Mouse (Mus musculus) kidney, embryonic 16.5 days (tissue): ENCODE measurements around the gene Tmem114. TPM values are rescaled to one million over a fixed set of nuclear protein-coding genes. Genes with fewer than 3 reads are reported as not detected.

Source experiments
- ATAC-seq: fragments of 200-750 bp; cut with Nextera tagmentation; 2 replicates; pipeline ENCODE4 v1.8.0; 2017; ENCODE audit warnings: moderate TSS enrichment; ENCODE audit not compliant: low FRiP score, low TSS enrichment
- H3K27ac ChIP-seq: fragments of 300-500 bp; sonication (generic); 2 replicates; pipeline ENCODE4 v1.5.1; 2014; ENCODE audit warnings: low read length
- H3K27me3 ChIP-seq: fragments of 300-500 bp; sonication (generic); 2 replicates; pipeline ENCODE4 v1.6.1; 2014; ENCODE audit warnings: low read length, control low read depth, mixed read lengths; ENCODE audit not compliant: insufficient read depth
- H3K36me3 ChIP-seq: fragments of 300-500 bp; sonication (generic); 2 replicates; pipeline ENCODE4 v1.6.1; 2014; ENCODE audit warnings: low read length, control low read depth, mixed read lengths; ENCODE audit not compliant: insufficient read depth
- H3K4me1 ChIP-seq: fragments of 300-500 bp; sonication (generic); 2 replicates; pipeline ENCODE4 v1.6.1; 2014; ENCODE audit warnings: low read length, control low read depth, mixed read lengths; ENCODE audit not compliant: insufficient read depth
- H3K4me2 ChIP-seq: fragments of 300-500 bp; sonication (generic); replicated peaks from 2 replicates; pipeline ENCODE4 v1.6.1; 2014; ENCODE audit warnings: low read depth, low read length
- H3K4me3 ChIP-seq: fragments of 300-500 bp; sonication (generic); 2 replicates; pipeline ENCODE4 v1.5.1; 2014; ENCODE audit warnings: mild to moderate bottlenecking, low read length
- H3K9ac ChIP-seq: fragments of 300-500 bp; sonication (generic); replicated peaks from 2 replicates; pipeline ENCODE4 v1.6.1; 2014; ENCODE audit warnings: low read length
- H3K9me3 ChIP-seq: fragments of 300-500 bp; sonication (generic); 2 replicates; pipeline ENCODE4 v1.6.1; 2016; ENCODE audit warnings: low read length, control low read depth
- WGBS: fragments of 180-500 bp; shearing (Covaris S2); extraction: QIAGEN DNeasy Blood & Tissue Kit; methylation state at CpG from one replicate; pipeline ENCODE4 v1.1.7; 2014; 5-methylcytosine and 5-hydroxymethylcytosine counted together
- polyA plus RNA-seq: library from polyadenylated mRNA; unstranded; fragments of >200 nt; fragmentation: Nextera tagmentation; extraction: Ambion mirVana; gene quantifications from 2 replicates; pipeline ENCODE4 v1.2.1, GENCODE M21; 2015

Tmem114 gene
- polyA plus RNA-seq, 1 experiment from 2014 or later: 0.11 TPM

GRCm38 (mm10) chr16:8415996-8416395 lies 8.9 kb downstream of the Tmem114 start:
- Histone ChIP-seq H3K36me3 (no peaks in the 10 kb centered on the region), H3K4me1 (0 out of 2 replicates have a peak, but pooled peaks cover 5% of the 10 kb centered on the region), H3K9ac (no peak overlapping the region)

GRCm38 (mm10) chr16:8413441-8413840 lies 11.5 kb downstream of the Tmem114 start:
- no peak for ATAC-seq
- no peak overlapping the region for H3K4me2 ChIP-seq
- no peaks in the 10 kb centered on the region for H3K9me3 ChIP-seq
- 75% methylated on average over 8 of the region's 8 CpGs for WGBS
- no peak overlapping the region for H3K9ac ChIP-seq
- 0 out of 2 replicates have a peak, but pooled peaks cover 5% of the 10 kb centered on the region for H3K4me1 ChIP-seq
- no peak overlapping the region for H3K27ac ChIP-seq
- no peak overlapping the region for H3K4me3 ChIP-seq
- no peaks in the 10 kb centered on the region for H3K36me3 ChIP-seq
- H3K27me3 ChIP-seq: no peaks in the 10 kb centered on the region

More at GRCm38 (mm10) chr16:8415996-8416395, 8.9 kb downstream of the Tmem114 start:
- Histone ChIP-seq H3K27me3 (no peaks in the 10 kb centered on the region), H3K4me3 (no peak overlapping the region), H3K9me3 (no peaks in the 10 kb centered on the region), H3K4me2 (no peak overlapping the region), H3K27ac (no peak overlapping the region)
- 79% methylated on average over 8 of the region's 8 CpGs for WGBS
- no peak for ATAC-seq

DNA sequence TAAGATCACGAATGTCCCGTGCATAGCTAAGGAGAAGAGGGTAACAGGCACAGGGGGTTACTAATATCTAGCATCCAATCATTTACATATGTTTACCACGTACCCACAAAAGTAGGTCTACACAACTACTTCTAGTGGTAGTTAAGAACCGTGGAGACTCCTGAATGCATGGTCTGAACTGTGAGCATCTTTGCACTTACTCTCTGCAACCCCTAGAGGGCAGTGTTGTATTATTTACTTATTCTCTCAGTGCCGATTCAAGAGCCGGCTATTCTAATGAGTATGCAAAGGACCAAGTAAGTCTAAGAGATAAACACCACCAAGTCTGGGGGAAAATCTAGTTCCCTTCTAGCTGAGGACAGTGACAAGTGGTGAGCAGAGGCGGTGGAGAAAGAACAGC lies 12.7 kb downstream of the Tmem114 start:
- H3K4me1 ChIP-seq: 0 out of 2 replicates have a peak, but pooled peaks cover 2% of the 10 kb centered on the region
- peak; percentile 60; the same call in 1 of the 2 replicates for ATAC-seq
- H3K4me2 ChIP-seq: no peak overlapping the region
- no peak overlapping the region for H3K27ac ChIP-seq
- H3K9ac ChIP-seq: no peak overlapping the region
- no peaks in the 10 kb centered on the region for H3K27me3 ChIP-seq
- WGBS: 14% methylated on average over 7 of the region's 7 CpGs
- no peaks in the 10 kb centered on the region for H3K36me3 ChIP-seq
- H3K4me3 ChIP-seq: no peak overlapping the region
- H3K9me3 ChIP-seq: no peaks in the 10 kb centered on the region

DNA sequence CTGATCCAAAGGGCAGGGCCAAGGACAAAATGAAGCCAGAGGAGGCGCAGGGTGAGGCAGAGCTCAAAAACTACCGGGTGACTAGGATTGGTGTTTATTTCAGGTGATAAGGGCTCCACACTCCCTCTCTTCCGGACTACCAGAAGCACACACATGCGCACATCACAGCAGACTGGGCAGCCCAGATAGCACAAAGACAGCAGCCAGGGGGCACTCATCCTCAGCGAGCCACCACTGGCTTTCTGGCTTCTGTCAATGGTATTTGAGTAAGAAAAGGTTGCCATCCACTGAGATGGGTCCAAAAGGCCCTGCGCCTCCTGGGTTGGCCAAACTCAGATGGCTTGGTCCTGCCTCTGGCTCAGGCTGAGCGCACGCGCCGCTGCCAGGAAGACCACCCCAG lies 15.7 kb downstream of the Tmem114 start:
- H3K27ac ChIP-seq: no peak overlapping the region
- WGBS: 35% methylated on average over 10 of the region's 10 CpGs
- no peak overlapping the region for H3K4me2 ChIP-seq
- H3K9me3 ChIP-seq: no peaks in the 10 kb centered on the region
- no peak overlapping the region for H3K4me3 ChIP-seq
- no peaks in the 10 kb centered on the region for H3K36me3 ChIP-seq
- H3K9ac ChIP-seq: no peak overlapping the region
- no peak for ATAC-seq
- no peaks in the 10 kb centered on the region for H3K4me1 ChIP-seq
- no peaks in the 10 kb centered on the region for H3K27me3 ChIP-seq

- Histone ChIP-seq H3K4me2 (no peak overlapping the region; the same call in 1 of the 2 replicates), H3K36me3 (no peaks in the 10 kb centered on the region), H3K27ac (no peak overlapping the region), H3K4me1 (no peaks in the 10 kb centered on the region), H3K9ac (no peak overlapping the region), H3K4me3 (no peak overlapping the region), H3K27me3 (no peaks in the 10 kb centered on the region), H3K9me3 (no peaks in the 10 kb centered on the region)
- peak; percentile 17; the same call in 1 of the 2 replicates for ATAC-seq
- WGBS: 0% methylated on average over 6 of the region's 6 CpGs
Measured at GRCm38 (mm10) chr16:8406708-8407107, 18.2 kb downstream of the Tmem114 start.

GRCm38 (mm10) chr16:8402663-8403062 lies 22.3 kb downstream of the Tmem114 start:
- Histone ChIP-seq H3K27ac (no peak overlapping the region), H3K4me3 (no peak overlapping the region), H3K9me3 (no peaks in the 10 kb centered on the region), H3K4me2 (no peak overlapping the region), H3K4me1 (0 out of 2 replicates have a peak, but pooled peaks cover 4% of the 10 kb centered on the region), H3K9ac (no peak overlapping the region), H3K27me3 (no peaks in the 10 kb centered on the region), H3K36me3 (no peaks in the 10 kb centered on the region)
- WGBS: 75% methylated on average over 2 of the region's 2 CpGs
- no peak for ATAC-seq

DNA sequence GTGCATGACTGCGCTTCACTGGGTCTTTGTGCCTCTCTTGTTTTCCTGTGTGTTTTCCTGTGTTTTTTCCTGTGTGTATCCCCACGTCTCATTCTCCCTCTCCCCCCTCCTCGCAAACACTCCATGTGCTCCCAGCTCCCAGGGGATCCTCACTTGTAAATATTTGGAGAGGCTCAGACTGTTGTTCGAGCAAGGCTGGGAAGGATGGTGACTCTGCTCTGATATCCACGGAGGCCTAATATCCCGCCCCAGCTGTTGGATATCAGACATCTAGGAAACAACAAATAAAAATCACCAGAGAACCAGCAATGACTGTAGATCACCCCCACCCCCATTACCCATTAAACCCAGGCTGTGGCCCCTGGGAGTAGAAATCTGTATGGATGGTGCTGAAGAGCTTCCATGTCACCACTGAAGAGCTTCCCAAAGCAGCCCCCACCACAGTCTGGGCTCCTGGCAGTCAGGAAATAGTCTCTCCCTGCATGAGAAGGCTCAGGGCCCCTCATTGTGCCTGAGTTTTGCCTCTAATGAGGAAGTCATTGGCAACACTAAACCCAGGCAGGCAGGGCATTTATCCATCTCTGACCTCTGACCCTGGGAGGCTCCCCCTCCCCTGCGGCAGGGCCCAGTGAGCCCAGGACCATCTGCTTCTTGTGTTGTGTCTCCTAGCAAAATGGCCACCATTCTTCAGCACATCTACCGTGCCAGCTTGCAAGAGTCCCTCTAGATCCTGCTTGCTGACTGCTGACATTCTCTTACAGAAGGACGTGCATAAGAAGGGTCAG lies 23.6 kb downstream of the Tmem114 start:
- 0 out of 2 replicates have a peak overlapping the region, but pooled peaks have one; percentile 6 for H3K9ac ChIP-seq

GRCm38 (mm10) chr16:8399868-8400267 lies 25.1 kb downstream of the Tmem114 start:
- Histone ChIP-seq H3K9me3 (no peaks in the 10 kb centered on the region), H3K27me3 (no peaks in the 10 kb centered on the region), H3K4me1 (0 out of 2 replicates have a peak, but pooled peaks cover 4% of the 10 kb centered on the region), H3K9ac (no peak overlapping the region), H3K4me3 (no peak overlapping the region), H3K4me2 (no peak overlapping the region), H3K27ac (no peak overlapping the region), H3K36me3 (no peaks in the 10 kb centered on the region)
- ATAC-seq: no peak
- 46% methylated on average over 6 of the region's 6 CpGs for whole genome bisulfite sequencing

More for the DNA sequence above, 23.6 kb downstream of the Tmem114 start:
- Histone ChIP-seq H3K4me2 (no peak overlapping the region), H3K36me3 (no peaks in the 10 kb centered on the region), H3K9me3 (no peaks in the 10 kb centered on the region), H3K4me1 (0 out of 2 replicates have a peak, but pooled peaks cover 4% of the 10 kb centered on the region), H3K27me3 (no peaks in the 10 kb centered on the region), H3K4me3 (no peak overlapping the region), H3K27ac (0 out of 2 replicates have a peak overlapping the region, but pooled peaks have one; percentile 15)
- ATAC-seq: no peak
- 58% methylated on average over 9 of the region's 9 CpGs for WGBS

- no peak for ATAC-seq
- Histone ChIP-seq H3K4me2 (no peak overlapping the region), H3K4me1 (no peaks in the 10 kb centered on the region), H3K36me3 (no peaks in the 10 kb centered on the region), H3K27me3 (no peaks in the 10 kb centered on the region), H3K9me3 (no peaks in the 10 kb centered on the region), H3K9ac (no peak overlapping the region), H3K4me3 (no peak overlapping the region), H3K27ac (no peak overlapping the region)
Measured at GRCm38 (mm10) chr16:8394946-8395345, 30.0 kb downstream of the Tmem114 start.

DNA sequence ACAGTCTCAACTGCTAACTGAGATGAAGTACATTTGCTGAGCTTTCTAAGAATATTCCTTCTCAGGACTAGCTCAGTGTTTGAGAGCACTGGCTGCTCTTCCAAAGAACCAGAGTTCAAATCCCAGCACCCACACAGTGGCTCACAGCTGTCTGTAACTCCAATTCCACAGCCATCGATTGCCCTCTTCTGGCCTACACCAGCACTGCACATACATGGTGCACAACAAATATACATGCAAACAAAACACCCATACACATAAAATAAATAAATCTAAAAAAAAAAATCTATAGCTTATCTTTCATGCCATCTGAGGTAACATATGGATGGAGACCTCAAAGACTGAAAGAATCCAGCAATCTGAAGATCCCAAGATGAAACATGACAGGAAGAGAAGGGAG lies 36.4 kb downstream of the Tmem114 start:
- Histone ChIP-seq H3K36me3 (no peaks in the 10 kb centered on the region), H3K4me2 (no peak overlapping the region), H3K4me3 (no peak overlapping the region), H3K9ac (no peak overlapping the region), H3K27ac (no peak overlapping the region), H3K9me3 (0 out of 2 replicates have a peak, but pooled peaks cover 2% of the 10 kb centered on the region), H3K27me3 (no peaks in the 10 kb centered on the region), H3K4me1 (no peaks in the 10 kb centered on the region)
- no peak for ATAC-seq
- WGBS: 85% methylated on average over 1 of the region's 1 CpGs
